Mouse (Mus musculus): ENCODE measurements at regions not wholly inside any gene's neighbourhood (a gene's known extent, or its start where the extent isn't known, plus 50 kb on each side); places are given as distances from the start of the nearest gene placed in this dataset.

DNA sequence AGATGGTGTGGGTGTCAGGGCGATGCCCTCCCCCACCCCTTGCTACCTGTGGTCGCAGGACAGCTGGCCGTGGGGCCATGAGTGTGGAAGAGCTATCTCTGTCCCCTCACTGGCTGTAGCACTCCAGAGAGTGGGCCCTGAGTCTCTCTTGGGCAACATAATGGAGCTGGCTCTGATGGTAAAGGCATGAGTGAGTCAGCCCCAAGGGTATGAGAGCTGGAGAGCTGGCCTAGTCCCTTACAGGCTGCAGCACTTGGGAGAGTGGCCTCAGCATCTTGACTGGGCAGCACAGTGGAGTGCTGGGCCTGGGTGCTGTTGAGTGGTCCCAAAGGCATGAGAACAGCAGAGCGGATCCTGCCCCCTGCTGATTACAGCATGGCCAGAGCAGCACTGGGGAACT, 253.5 kb downstream of the Dact1 start:
- WGBS: 86% methylated on average over 4 of the region's 4 CpGs
- Histone ChIP-seq H3K36me3 (ENCODE audit: insufficient read depth, low read length) (no peaks in the 10 kb centered on the region), H3K9me3 (ENCODE audit: low read length) (no peaks in the 10 kb centered on the region), H3K27ac (ENCODE audit: low read length) (no peak overlapping the region), H3K4me2 (replicated peaks; ENCODE audit: low read depth, low read length) (no peak overlapping the region), H3K4me1 (ENCODE audit: insufficient read depth, low read depth, low read length) (no peaks in the 10 kb centered on the region), H3K9ac (replicated peaks; ENCODE audit: low read depth) (no peak overlapping the region), H3K4me3 (ENCODE audit: low read depth, low read length) (no peak overlapping the region), H3K27me3 (replicated peaks; ENCODE audit: insufficient read depth, low read length) (no peaks in the 10 kb centered on the region)
- DNase-seq (ENCODE audit: low spot score) (no peak), ATAC-seq (no peak)
- no peak for TF ChIP-seq CTCF (IDR thresholded peaks at IDR 0.05)
- no peak for TF ChIP-seq EP300 (IDR thresholded peaks at IDR 0.05)

DNA sequence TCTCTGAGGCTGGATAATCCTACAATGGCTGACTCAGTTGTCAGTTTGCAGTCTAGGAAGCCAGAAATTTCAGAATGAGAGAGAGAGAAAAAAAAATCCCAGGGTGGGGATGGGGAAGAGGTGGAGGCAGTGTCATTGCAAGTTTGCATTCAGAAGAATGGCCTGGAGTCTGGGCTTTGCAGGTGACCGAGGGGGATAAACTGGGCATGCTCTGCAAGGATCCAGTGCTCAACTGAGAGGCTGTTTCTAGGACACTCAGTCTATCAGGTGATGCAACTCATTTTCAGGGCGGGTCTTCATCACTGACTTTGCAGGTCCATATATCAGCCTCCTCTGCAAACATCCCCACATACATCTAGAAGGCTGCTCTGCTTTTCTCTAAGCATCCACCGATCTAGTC, 256.7 kb downstream of the Dact1 start:
- Histone ChIP-seq H3K9me3 (ENCODE audit: low read length) (no peaks in the 10 kb centered on the region), H3K36me3 (ENCODE audit: insufficient read depth, low read length) (no peaks in the 10 kb centered on the region), H3K4me1 (ENCODE audit: insufficient read depth, low read depth, low read length) (no peaks in the 10 kb centered on the region), H3K4me3 (ENCODE audit: low read depth, low read length) (no peak overlapping the region), H3K4me2 (replicated peaks; ENCODE audit: low read depth, low read length) (no peak overlapping the region), H3K27me3 (replicated peaks; ENCODE audit: insufficient read depth, low read length) (no peaks in the 10 kb centered on the region), H3K9ac (replicated peaks; ENCODE audit: low read depth) (no peak overlapping the region), H3K27ac (ENCODE audit: low read length) (no peak overlapping the region)
- 96% methylated on average over 3 of the region's 3 CpGs for WGBS
- DNase-seq (ENCODE audit: low spot score) (no peak), ATAC-seq (no peak)
- TF ChIP-seq CTCF (IDR thresholded peaks at IDR 0.05) (no peak), EP300 (IDR thresholded peaks at IDR 0.05) (no peak)

DNA sequence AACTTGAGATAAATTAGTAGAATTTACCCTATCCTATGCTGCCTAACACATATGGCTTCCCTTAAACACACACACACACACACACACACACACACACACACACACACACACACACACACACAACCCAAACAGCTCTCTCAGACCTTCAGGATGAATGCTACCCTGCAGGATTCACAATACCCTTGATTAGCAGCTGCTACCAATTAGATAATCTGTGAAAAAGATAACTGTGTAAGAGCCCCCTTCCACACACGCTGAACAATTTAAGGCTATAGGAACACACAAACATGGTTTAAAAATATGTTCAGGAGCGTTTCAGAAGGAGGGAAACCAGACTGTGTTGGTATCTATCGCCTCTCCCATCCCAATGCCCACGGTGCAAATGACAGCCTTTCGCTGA, 258.6 kb downstream of the Dact1 start:
- DNase-seq (ENCODE audit: low spot score): no peak
- WGBS: 76% methylated on average over 5 of the region's 5 CpGs

DNA sequence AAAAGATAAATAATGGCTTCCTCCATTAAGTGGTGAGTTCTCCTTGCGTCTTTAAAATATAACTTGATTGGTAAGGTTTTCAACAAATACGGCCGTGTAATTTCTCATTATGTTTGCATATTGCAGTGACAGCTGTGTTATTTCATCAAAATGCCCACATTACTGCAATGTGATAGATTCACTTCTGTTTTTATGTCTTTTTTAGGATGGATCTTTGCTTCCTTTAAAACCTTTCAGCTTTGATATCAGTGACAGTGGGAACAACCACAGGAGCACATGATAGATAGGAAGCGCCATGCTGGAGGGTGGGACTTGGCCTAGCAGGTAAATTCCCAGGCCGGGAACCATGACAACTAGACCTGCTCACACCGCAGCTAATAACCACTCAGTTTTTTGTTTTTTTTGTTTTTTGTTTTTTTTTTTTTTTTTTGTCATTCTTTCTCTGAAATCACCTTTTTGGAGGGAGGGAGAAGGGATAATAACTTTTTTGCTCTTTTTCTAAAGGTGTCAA, 259.3 kb downstream of the Dact1 start:
- WGBS: 74% methylated on average over 6 of the region's 6 CpGs
- H3K9ac ChIP-seq (replicated peaks; ENCODE audit: low read depth): no peak overlapping the region
- H3K4me1 ChIP-seq (ENCODE audit: insufficient read depth, low read depth, low read length): no peaks in the 10 kb centered on the region
- H3K27ac ChIP-seq (ENCODE audit: low read length): no peak overlapping the region
- H3K9me3 ChIP-seq (ENCODE audit: low read length): no peaks in the 10 kb centered on the region
- H3K27me3 ChIP-seq (replicated peaks; ENCODE audit: insufficient read depth, low read length): no peaks in the 10 kb centered on the region
- no peaks in the 10 kb centered on the region for H3K36me3 ChIP-seq (ENCODE audit: insufficient read depth, low read length)
- TF ChIP-seq EP300 (IDR thresholded peaks at IDR 0.05) (no peak), CTCF (IDR thresholded peaks at IDR 0.05) (no peak)
- H3K4me3 ChIP-seq (ENCODE audit: low read depth, low read length): no peak overlapping the region
- DNase-seq (ENCODE audit: low spot score) (no peak), ATAC-seq (no peak)
- H3K4me2 ChIP-seq (replicated peaks; ENCODE audit: low read depth, low read length): no peak overlapping the region

More for the DNA sequence above, 258.6 kb downstream of the Dact1 start:
- TF ChIP-seq EP300 (IDR thresholded peaks at IDR 0.05) (no peak), CTCF (IDR thresholded peaks at IDR 0.05) (no peak)
- Histone ChIP-seq H3K27me3 (replicated peaks; ENCODE audit: insufficient read depth, low read length) (no peaks in the 10 kb centered on the region), H3K4me3 (ENCODE audit: low read depth, low read length) (no peak overlapping the region), H3K36me3 (ENCODE audit: insufficient read depth, low read length) (no peaks in the 10 kb centered on the region), H3K9ac (replicated peaks; ENCODE audit: low read depth) (no peak overlapping the region), H3K4me2 (replicated peaks; ENCODE audit: low read depth, low read length) (no peak overlapping the region), H3K9me3 (ENCODE audit: low read length) (no peaks in the 10 kb centered on the region), H3K4me1 (ENCODE audit: insufficient read depth, low read depth, low read length) (no peaks in the 10 kb centered on the region), H3K27ac (ENCODE audit: low read length) (no peak overlapping the region)
- no peak for ATAC-seq

DNA sequence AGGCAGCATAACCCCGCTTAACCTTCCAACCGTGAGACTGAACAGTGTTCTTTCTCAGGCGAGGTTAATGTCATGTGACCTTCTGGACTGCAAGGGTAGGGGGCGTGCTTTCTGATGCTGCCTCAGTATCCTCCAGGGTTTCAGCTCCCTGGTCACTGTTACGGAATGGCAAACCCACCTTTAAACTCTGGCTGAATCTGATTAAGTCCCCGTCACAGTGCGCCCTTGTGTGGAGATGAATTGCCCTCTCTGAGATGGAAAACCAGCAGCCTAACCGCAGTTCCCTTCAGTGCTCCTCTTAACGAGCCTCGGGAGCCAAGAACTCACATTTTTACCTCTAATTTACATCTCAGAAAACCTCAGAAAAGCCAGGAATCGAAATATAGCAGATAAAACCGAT, 260.0 kb downstream of the Dact1 start:
- Histone ChIP-seq H3K9ac (replicated peaks; ENCODE audit: low read depth) (no peak overlapping the region), H3K27me3 (replicated peaks; ENCODE audit: insufficient read depth, low read length) (no peaks in the 10 kb centered on the region), H3K4me1 (ENCODE audit: insufficient read depth, low read depth, low read length) (no peaks in the 10 kb centered on the region), H3K4me2 (replicated peaks; ENCODE audit: low read depth, low read length) (no peak overlapping the region), H3K27ac (ENCODE audit: low read length) (no peak overlapping the region), H3K4me3 (ENCODE audit: low read depth, low read length) (no peak overlapping the region), H3K9me3 (ENCODE audit: low read length) (no peaks in the 10 kb centered on the region), H3K36me3 (ENCODE audit: insufficient read depth, low read length) (no peaks in the 10 kb centered on the region)
- whole genome bisulfite sequencing: 51% methylated on average over 12 of the region's 12 CpGs
- DNase-seq (ENCODE audit: low spot score) (no peak), ATAC-seq (no peak)
- TF ChIP-seq CTCF (IDR thresholded peaks at IDR 0.05) (no peak), EP300 (IDR thresholded peaks at IDR 0.05) (no peak)

DNA sequence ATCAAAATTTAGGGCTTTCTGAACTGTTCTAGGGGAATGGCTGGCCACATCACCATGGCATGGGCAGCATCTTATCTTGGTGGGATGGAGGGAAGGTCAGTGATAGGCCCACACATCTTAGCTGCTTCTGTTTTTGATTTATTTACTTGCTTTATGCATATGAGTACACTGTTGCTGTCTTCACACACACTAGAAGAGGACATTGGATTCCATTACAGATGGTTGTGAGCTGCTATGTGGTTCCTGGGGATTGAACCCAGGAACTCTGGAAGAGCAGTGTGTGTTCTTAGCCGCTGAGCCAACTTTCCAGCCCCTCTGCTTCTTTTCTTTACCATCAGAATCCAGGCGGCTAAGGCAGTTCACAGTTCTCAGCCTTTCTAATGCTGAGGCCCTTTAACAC, 260.4 kb downstream of the Dact1 start:
- no peak overlapping the region for H3K27ac ChIP-seq (ENCODE audit: low read length)
- TF ChIP-seq EP300 (IDR thresholded peaks at IDR 0.05) (no peak), CTCF (IDR thresholded peaks at IDR 0.05) (no peak)
- DNase-seq (ENCODE audit: low spot score) (no peak), ATAC-seq (no peak)
- no peak overlapping the region for H3K4me2 ChIP-seq (replicated peaks; ENCODE audit: low read depth, low read length)
- WGBS: 73% methylated on average over 2 of the region's 2 CpGs
- H3K4me1 ChIP-seq (ENCODE audit: insufficient read depth, low read depth, low read length): no peaks in the 10 kb centered on the region
- no peak overlapping the region for H3K9ac ChIP-seq (replicated peaks; ENCODE audit: low read depth)
- no peaks in the 10 kb centered on the region for H3K9me3 ChIP-seq (ENCODE audit: low read length)
- H3K4me3 ChIP-seq (ENCODE audit: low read depth, low read length): no peak overlapping the region
- H3K36me3 ChIP-seq (ENCODE audit: insufficient read depth, low read length): no peaks in the 10 kb centered on the region
- H3K27me3 ChIP-seq (replicated peaks; ENCODE audit: insufficient read depth, low read length): no peaks in the 10 kb centered on the region

DNA sequence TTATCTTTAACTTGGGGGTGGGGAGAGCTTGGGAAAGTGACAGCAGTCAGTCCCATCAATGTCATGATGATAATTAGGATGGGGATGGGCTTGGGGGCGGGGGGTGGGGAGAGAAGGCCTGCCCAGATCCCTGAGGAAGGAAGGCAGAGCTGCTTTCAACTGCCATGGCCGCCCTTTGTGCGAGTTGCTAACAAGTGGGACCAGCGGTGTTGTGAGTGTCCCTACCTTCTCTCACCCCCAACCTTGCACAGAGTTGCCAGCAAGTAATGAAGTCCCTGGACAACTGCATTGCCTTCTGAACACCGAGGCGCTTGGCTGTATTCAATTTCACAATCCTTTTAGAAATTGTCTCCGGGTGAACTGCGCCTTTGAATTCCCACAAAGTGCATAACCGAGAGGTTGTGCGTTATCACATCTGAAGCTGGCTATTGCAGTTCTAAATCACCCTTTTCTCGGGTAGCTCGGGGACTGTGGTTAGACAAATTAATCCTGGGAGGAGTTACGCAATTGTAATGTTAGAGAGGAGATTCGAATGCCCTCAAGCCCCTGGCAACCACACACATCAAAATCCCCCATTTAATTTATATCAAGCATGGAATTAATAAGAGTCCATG, 257.9 kb upstream of the Daam1 start:
- H3K4me1 ChIP-seq (ENCODE audit: insufficient read depth, low read depth, low read length): no peaks in the 10 kb centered on the region
- TF ChIP-seq CTCF (IDR thresholded peaks at IDR 0.05) (no peak), EP300 (IDR thresholded peaks at IDR 0.05) (no peak)
- H3K27ac ChIP-seq (ENCODE audit: low read length): no peak overlapping the region
- no peak overlapping the region for H3K4me2 ChIP-seq (replicated peaks; ENCODE audit: low read depth, low read length)
- H3K9me3 ChIP-seq (ENCODE audit: low read length): no peaks in the 10 kb centered on the region
- no peak for ATAC-seq
- H3K4me3 ChIP-seq (ENCODE audit: low read depth, low read length): no peak overlapping the region
- DNase-seq (ENCODE audit: low spot score): no peak
- H3K9ac ChIP-seq (replicated peaks; ENCODE audit: low read depth): no peak overlapping the region
- 53% methylated on average over 14 of the region's 14 CpGs for WGBS
- no peaks in the 10 kb centered on the region for H3K36me3 ChIP-seq (ENCODE audit: insufficient read depth, low read length)
- H3K27me3 ChIP-seq (replicated peaks; ENCODE audit: insufficient read depth, low read length): no peaks in the 10 kb centered on the region

All from lung, postnatal 0 days (tissue).